Mouse (Mus musculus): ENCODE results near the gene Rdh5. TPM values are rescaled to one million over a fixed set of nuclear protein-coding genes. Genes with fewer than 3 reads are reported as not detected.

Gene Rdh5
- polyA plus RNA-seq, 1 experiment: 15.1 TPM

DNA sequence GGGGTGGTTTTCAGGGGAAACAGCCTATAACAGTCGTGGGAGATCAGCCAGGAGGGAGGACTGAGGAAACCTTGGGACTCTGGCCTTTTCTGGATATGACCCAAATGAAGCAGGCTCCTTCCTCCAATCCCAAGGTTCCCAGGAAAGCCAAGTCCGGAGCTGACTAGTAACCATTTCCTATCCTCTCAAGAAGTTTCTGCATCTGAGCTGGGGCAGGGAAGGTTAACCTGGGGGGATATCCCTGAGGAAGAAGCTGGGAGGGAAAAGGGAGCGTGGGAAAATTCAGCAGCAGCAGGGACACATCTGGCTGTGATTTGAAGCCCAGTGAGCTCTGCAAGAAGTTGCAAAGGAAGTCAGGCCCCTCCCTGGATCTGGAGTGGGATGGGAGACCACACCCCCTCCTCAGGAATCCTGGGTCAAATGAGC lies 1.9 kb downstream of the Rdh5 start:
- Histone ChIP-seq H3K4me1 (ENCODE audit: control insufficient read depth, insufficient read depth, insufficient read length) (peaks cover 4% of the 10 kb centered on the region; the same call in 1 of the 2 replicates), H3K36me3 (ENCODE audit: control insufficient read depth, insufficient read depth, low read length) (peaks cover 9% of the 10 kb centered on the region), H3K27me3 (ENCODE audit: control insufficient read depth, insufficient read depth, low read length) (no peaks in the 10 kb centered on the region), H3K27ac (ENCODE audit: insufficient read depth, low read length) (no peak overlapping the region), H3K4me3 (ENCODE audit: extremely low read depth, insufficient read depth, insufficient read length) (no peak overlapping the region)
- TF ChIP-seq POLR2A (IDR thresholded peaks at IDR 0.05; ENCODE audit: low read depth, low read length): no peak
- no peak for TF ChIP-seq CTCF (IDR thresholded peaks at IDR 0.05; ENCODE audit: extremely low read depth, insufficient read depth, insufficient read length, insufficient replicate concordance)
- no peak for DNase-seq (ENCODE audit: low read depth in 1 of 2, low spot score in 2 of 2)
- WGBS: 85% methylated on average over 3 of the region's 3 CpGs

DNA sequence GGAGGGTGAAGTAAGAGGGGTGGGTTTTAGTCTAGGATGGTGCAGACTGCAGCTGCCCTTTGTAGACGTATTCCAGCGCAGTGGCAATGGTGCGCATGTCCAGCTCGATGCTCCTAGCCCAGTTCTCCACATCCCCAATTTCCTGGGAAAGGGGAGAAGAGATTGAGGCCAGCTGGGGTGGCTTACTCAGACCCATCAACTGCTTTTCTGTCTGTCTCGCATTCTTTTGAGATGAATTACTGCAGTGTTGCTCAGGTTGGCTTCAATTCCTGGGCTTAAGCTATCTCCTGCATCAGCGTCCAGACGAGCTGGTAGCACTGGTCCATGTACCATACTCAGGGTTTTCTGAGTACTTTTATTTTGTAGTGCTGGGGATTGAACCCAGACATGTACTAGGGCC lies 2.7 kb downstream of the Rdh5 start:
- Histone ChIP-seq H3K4me1 (ENCODE audit: control insufficient read depth, insufficient read depth, insufficient read length) (peaks cover 4% of the 10 kb centered on the region; the same call in 1 of the 2 replicates), H3K27ac (ENCODE audit: insufficient read depth, low read length) (no peak overlapping the region), H3K36me3 (ENCODE audit: control insufficient read depth, insufficient read depth, low read length) (peaks cover 9% of the 10 kb centered on the region), H3K4me3 (ENCODE audit: extremely low read depth, insufficient read depth, insufficient read length) (no peak overlapping the region), H3K27me3 (ENCODE audit: control insufficient read depth, insufficient read depth, low read length) (no peaks in the 10 kb centered on the region)
- WGBS: 89% methylated on average over 7 of the region's 7 CpGs
- DNase-seq (ENCODE audit: low read depth in 1 of 2, low spot score in 2 of 2): no peak
- TF ChIP-seq POLR2A (IDR thresholded peaks at IDR 0.05; ENCODE audit: low read depth, low read length): no peak
- TF ChIP-seq CTCF (IDR thresholded peaks at IDR 0.05; ENCODE audit: extremely low read depth, insufficient read depth, insufficient read length, insufficient replicate concordance): no peak

DNA sequence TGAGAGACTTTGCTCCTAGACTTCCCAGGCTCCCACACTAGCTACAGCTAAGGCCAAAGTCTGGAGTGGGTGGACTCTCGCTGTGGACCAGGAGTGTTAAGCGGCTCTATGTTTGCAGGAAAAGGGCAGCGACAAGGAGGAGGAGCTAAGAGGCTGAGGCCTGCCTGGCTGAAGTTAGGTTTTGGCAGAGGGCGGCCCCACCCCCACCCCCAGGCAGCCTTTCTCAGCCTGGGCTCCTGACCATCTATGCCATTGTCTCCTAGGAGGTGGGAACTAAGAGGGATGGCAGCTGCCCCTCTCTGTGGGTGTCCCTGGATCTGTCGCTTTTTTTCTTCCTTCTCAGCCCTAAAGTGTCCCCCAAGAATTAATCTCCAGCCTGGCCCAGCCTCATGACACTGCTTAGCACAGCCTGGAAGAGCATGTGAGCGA lies 3.5 kb downstream of the Rdh5 start:
- 73% methylated on average over 6 of the region's 6 CpGs for WGBS
- DNase-seq (ENCODE audit: low read depth in 1 of 2, low spot score in 2 of 2): no peak
- no peak for TF ChIP-seq POLR2A (IDR thresholded peaks at IDR 0.05; ENCODE audit: low read depth, low read length)
- no peak overlapping the region for H3K4me3 ChIP-seq (ENCODE audit: extremely low read depth, insufficient read depth, insufficient read length)
- peaks cover 9% of the 10 kb centered on the region for H3K36me3 ChIP-seq (ENCODE audit: control insufficient read depth, insufficient read depth, low read length)
- H3K4me1 ChIP-seq (ENCODE audit: control insufficient read depth, insufficient read depth, insufficient read length): peaks cover 4% of the 10 kb centered on the region; the same call in 1 of the 2 replicates
- H3K27me3 ChIP-seq (ENCODE audit: control insufficient read depth, insufficient read depth, low read length): no peaks in the 10 kb centered on the region
- H3K27ac ChIP-seq (ENCODE audit: insufficient read depth, low read length): no peak overlapping the region

DNA sequence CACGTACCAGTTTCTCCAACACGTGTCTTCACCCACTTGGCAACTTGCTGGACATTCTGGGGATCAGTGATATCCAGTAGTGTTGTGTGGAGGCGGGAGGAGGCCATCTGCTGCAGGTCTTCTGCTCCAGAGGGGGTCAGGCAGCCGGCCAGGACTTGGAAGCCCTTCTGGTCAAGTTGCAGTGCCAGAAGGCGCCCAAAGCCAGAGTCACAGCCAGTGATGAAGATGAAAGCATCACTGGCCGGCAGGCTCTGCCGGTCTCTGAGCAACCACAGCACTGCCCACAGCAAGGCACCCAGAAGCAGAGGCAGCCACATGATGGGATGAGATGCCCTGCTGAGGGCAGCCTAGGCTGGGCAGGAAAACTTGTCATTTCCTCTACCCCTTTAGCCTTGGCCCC lies 4.4 kb downstream of the Rdh5 start:
- Histone ChIP-seq H3K27me3 (ENCODE audit: control insufficient read depth, insufficient read depth, low read length) (no peaks in the 10 kb centered on the region), H3K27ac (ENCODE audit: insufficient read depth, low read length) (no peak overlapping the region), H3K4me1 (ENCODE audit: control insufficient read depth, insufficient read depth, insufficient read length) (peaks cover 2% of the 10 kb centered on the region; the same call in 1 of the 2 replicates), H3K4me3 (ENCODE audit: extremely low read depth, insufficient read depth, insufficient read length) (no peak overlapping the region), H3K36me3 (ENCODE audit: control insufficient read depth, insufficient read depth, low read length) (peaks cover 9% of the 10 kb centered on the region)
- TF ChIP-seq CTCF (IDR thresholded peaks at IDR 0.05; ENCODE audit: extremely low read depth, insufficient read depth, insufficient read length, insufficient replicate concordance) (no peak), POLR2A (IDR thresholded peaks at IDR 0.05; ENCODE audit: low read depth, low read length) (no peak)
- no peak for DNase-seq (ENCODE audit: low read depth in 1 of 2, low spot score in 2 of 2)
- WGBS: 82% methylated on average over 7 of the region's 7 CpGs

DNA sequence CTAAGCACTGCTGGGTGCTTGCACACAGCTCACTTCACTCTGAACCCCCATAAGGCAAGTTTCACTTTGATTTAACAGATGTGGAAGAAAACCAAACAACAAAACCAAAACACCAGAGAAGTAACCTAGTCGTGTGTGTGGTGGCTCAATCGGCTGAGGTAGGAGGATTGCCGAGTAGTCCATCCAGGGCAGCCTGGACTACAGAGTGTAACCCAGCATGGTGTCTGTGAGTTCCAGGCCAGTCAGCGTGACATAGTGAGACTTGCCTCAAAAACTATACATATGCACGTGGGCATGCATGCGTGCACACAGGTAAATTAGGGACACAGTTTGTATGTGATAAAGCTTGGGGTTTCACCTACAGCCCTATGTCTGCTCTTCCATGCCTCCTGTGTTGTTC lies 5.3 kb downstream of the Rdh5 start:
- DNase-seq (ENCODE audit: low read depth in 1 of 2, low spot score in 2 of 2): no peak
- Histone ChIP-seq H3K4me1 (ENCODE audit: control insufficient read depth, insufficient read depth, insufficient read length) (peaks cover under 1% of the 10 kb centered on the region; the same call in 1 of the 2 replicates), H3K4me3 (ENCODE audit: extremely low read depth, insufficient read depth, insufficient read length) (no peak overlapping the region), H3K27me3 (ENCODE audit: control insufficient read depth, insufficient read depth, low read length) (no peaks in the 10 kb centered on the region), H3K36me3 (ENCODE audit: control insufficient read depth, insufficient read depth, low read length) (peaks cover 9% of the 10 kb centered on the region), H3K27ac (ENCODE audit: insufficient read depth, low read length) (no peak overlapping the region)
- WGBS: 94% methylated on average over 6 of the region's 6 CpGs
- TF ChIP-seq POLR2A (IDR thresholded peaks at IDR 0.05; ENCODE audit: low read depth, low read length) (no peak), CTCF (IDR thresholded peaks at IDR 0.05; ENCODE audit: extremely low read depth, insufficient read depth, insufficient read length, insufficient replicate concordance) (no peak)

DNA sequence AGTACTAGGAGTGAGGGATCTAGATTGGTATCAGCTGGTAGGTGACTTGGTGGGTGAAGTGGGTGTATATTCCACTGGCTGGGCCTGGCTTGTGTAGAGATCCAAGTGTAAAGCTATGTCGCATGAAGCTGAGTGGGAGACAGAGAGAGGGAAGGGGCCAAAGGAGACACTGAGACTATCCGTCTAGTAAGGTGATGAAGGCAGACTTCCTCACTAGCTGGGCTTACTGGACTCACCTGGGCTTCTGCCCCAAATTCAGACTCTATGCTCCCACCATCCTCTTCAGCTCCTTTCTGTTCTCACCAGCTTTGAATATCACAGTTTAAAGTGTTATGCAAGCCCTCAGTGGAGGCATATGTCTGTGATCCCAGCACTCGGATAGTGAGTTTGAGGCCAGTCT lies 6.0 kb downstream of the Rdh5 start:
- Histone ChIP-seq H3K4me1 (ENCODE audit: control insufficient read depth, insufficient read depth, insufficient read length) (no peaks in the 10 kb centered on the region), H3K27me3 (ENCODE audit: control insufficient read depth, insufficient read depth, low read length) (no peaks in the 10 kb centered on the region), H3K36me3 (ENCODE audit: control insufficient read depth, insufficient read depth, low read length) (peaks cover 9% of the 10 kb centered on the region), H3K27ac (ENCODE audit: insufficient read depth, low read length) (no peak overlapping the region), H3K4me3 (ENCODE audit: extremely low read depth, insufficient read depth, insufficient read length) (no peak overlapping the region)
- WGBS: 93% methylated on average over 3 of the region's 3 CpGs
- TF ChIP-seq POLR2A (IDR thresholded peaks at IDR 0.05; ENCODE audit: low read depth, low read length) (no peak), CTCF (IDR thresholded peaks at IDR 0.05; ENCODE audit: extremely low read depth, insufficient read depth, insufficient read length, insufficient replicate concordance) (no peak)
- no peak for DNase-seq (ENCODE audit: low read depth in 1 of 2, low spot score in 2 of 2)

DNA sequence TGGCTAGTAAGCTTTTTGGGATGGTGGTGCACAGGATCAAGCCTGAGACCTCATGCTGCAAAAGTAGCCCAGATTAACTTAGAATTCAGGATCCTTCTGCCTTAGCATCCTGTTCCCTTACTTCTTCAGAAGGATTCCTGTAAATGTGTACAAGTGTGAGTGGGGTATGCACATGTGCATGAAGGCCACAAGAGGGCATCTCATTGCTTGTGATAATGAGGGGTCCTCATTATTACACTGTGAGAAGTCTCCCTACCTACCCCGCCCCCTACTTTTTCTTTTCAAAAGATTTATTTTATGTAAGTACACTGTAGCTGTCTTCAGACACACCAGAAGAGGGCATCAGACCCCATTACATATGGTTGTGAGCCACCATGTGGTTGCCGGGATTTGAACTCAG lies 7.1 kb downstream of the Rdh5 start:
- Histone ChIP-seq H3K36me3 (ENCODE audit: control insufficient read depth, insufficient read depth, low read length) (peaks cover 9% of the 10 kb centered on the region), H3K4me1 (ENCODE audit: control insufficient read depth, insufficient read depth, insufficient read length) (no peaks in the 10 kb centered on the region), H3K4me3 (ENCODE audit: extremely low read depth, insufficient read depth, insufficient read length) (no peak overlapping the region), H3K27me3 (ENCODE audit: control insufficient read depth, insufficient read depth, low read length) (no peaks in the 10 kb centered on the region), H3K27ac (ENCODE audit: insufficient read depth, low read length) (no peak overlapping the region)
- WGBS: 86% methylated on average over 2 of the region's 2 CpGs
- TF ChIP-seq POLR2A (IDR thresholded peaks at IDR 0.05; ENCODE audit: low read depth, low read length) (no peak), CTCF (IDR thresholded peaks at IDR 0.05; ENCODE audit: extremely low read depth, insufficient read depth, insufficient read length, insufficient replicate concordance) (no peak)
- no peak for DNase-seq (ENCODE audit: low read depth in 1 of 2, low spot score in 2 of 2)

Data from spleen, adult 2 months (tissue).